Mouse (Mus musculus): ENCODE results near the gene Ctxn1. TPM values are rescaled to one million over a fixed set of nuclear protein-coding genes. Genes with fewer than 3 reads are reported as not detected.

Ctxn1 gene
- polyA plus RNA-seq, 1 experiment from 2014 or later = 78.0 TPM

- Histone ChIP-seq H3K4me3 (replicated peaks; ENCODE audit: low read depth, low read length) (peak within 1 kb of the TSS; percentile 88), H3K27ac (peak within 1 kb of the TSS; percentile 88), H3K9me3 (replicated peaks; ENCODE audit: low read length) (no peaks in the 10 kb centered on the region), H3K4me2 (ENCODE audit: low read length) (peak within 1 kb of the TSS; percentile 58), H3K27me3 (ENCODE audit: insufficient read depth, low read length) (no peaks in the 10 kb centered on the region), H3K4me1 (replicated peaks; ENCODE audit: insufficient read depth, low read length) (peaks cover 7% of the 10 kb centered on the region), H3K9ac (ENCODE audit: low read depth, low read length) (peak within 1 kb of the TSS; percentile 89), H3K36me3 (ENCODE audit: insufficient read depth, low read length) (peaks cover 7% of the 10 kb centered on the region; the same call in 1 of the 2 replicates)
- 0 out of 2 replicates have a peak, but pooled peaks have one; percentile 2 for TF ChIP-seq CTCF (IDR thresholded peaks at IDR 0.05; ENCODE audit: low read depth)
- ATAC-seq (replicated peaks; ENCODE audit: low FRiP score, low read depth) (peak; percentile 88), DNase-seq (ENCODE audit: low spot score) (peak; percentile 97)
- WGBS = under 1% methylated on average over 69 of the region's 69 CpGs
Measured at GRCm38 (mm10) chr8:4252934-4253841, 5.9 kb downstream of the Ctxn1 start, which contains the start of gene Snapc2. Snapc2 (plus strand) TSS chr8:4253080.

DNA sequence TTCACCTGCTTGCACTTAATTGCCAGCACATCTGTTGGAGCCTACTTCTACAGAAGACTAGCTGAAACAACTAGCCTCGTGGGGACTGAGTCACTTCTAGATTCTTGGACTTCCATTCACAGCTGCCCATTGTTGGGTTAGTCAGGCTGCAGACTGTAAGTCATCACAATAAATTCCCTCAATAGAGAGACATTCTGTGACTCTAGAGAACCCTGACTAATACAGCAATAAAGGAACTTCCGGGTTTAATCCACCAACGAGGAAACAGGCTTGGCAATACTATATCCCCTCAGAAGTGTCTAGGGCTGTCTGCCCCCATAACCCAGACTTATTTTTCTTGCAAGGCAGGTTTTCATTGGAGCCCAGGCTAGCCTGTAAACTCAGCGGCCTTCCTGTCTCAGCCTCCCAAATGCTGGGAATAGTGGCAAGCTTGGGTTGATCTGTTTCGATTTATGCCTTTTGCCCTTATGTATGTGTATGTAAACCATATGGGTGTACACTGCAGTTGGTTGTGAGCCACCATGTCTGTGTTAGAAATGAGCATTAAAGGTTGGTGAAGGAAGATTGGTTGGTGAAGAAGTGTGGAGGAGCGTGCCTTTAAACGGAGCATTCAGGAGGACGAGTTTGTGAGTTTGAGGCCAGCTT, 6.8 kb downstream of the Ctxn1 start:
- Histone ChIP-seq H3K36me3 (ENCODE audit: insufficient read depth, low read length) (peaks cover 8% of the 10 kb centered on the region), H3K27me3 (ENCODE audit: insufficient read depth, low read length) (no peaks in the 10 kb centered on the region), H3K9ac (ENCODE audit: low read depth, low read length) (peak overlapping the region; percentile 89; the same call in 1 of the 2 replicates), H3K27ac (peak overlapping the region; percentile 88; the same call in 1 of the 2 replicates), H3K9me3 (replicated peaks; ENCODE audit: low read length) (no peaks in the 10 kb centered on the region), H3K4me3 (replicated peaks; ENCODE audit: low read depth, low read length) (peak overlapping the region; percentile 88), H3K4me2 (ENCODE audit: low read length) (peak overlapping the region; percentile 58), H3K4me1 (replicated peaks; ENCODE audit: insufficient read depth, low read length) (peaks cover 7% of the 10 kb centered on the region)
- DNase-seq (ENCODE audit: low spot score) = no peak
- WGBS = 42% methylated on average over 8 of the region's 8 CpGs
- no peak for TF ChIP-seq CTCF (IDR thresholded peaks at IDR 0.05; ENCODE audit: low read depth)
- ATAC-seq (replicated peaks; ENCODE audit: low FRiP score, low read depth) = no peak

- Histone ChIP-seq H3K4me1 (replicated peaks; ENCODE audit: insufficient read depth, low read length) (peaks cover 7% of the 10 kb centered on the region), H3K27ac (no peak overlapping the region), H3K36me3 (ENCODE audit: insufficient read depth, low read length) (peaks cover 19% of the 10 kb centered on the region), H3K27me3 (ENCODE audit: insufficient read depth, low read length) (no peaks in the 10 kb centered on the region), H3K9me3 (replicated peaks; ENCODE audit: low read length) (no peaks in the 10 kb centered on the region), H3K4me3 (replicated peaks; ENCODE audit: low read depth, low read length) (no peak overlapping the region), H3K9ac (ENCODE audit: low read depth, low read length) (no peak overlapping the region), H3K4me2 (ENCODE audit: low read length) (no peak overlapping the region)
- DNase-seq (ENCODE audit: low spot score) = peak; percentile 85
- TF ChIP-seq CTCF (IDR thresholded peaks at IDR 0.05; ENCODE audit: low read depth) = peak; percentile 84
- ATAC-seq (replicated peaks; ENCODE audit: low FRiP score, low read depth) = peak; percentile 22
- WGBS = 41% methylated on average over 26 of the region's 26 CpGs
Measured at GRCm38 (mm10) chr8:4250306-4250970, 8.6 kb downstream of the Ctxn1 start.

GRCm38 (mm10) chr8:4249213-4249612, 9.9 kb downstream of the Ctxn1 start:
- 13% methylated on average over 29 of the region's 29 CpGs for WGBS
- Histone ChIP-seq H3K27me3 (ENCODE audit: insufficient read depth, low read length) (no peaks in the 10 kb centered on the region), H3K36me3 (ENCODE audit: insufficient read depth, low read length) (peaks cover 30% of the 10 kb centered on the region), H3K4me3 (replicated peaks; ENCODE audit: low read depth, low read length) (no peak overlapping the region), H3K9me3 (replicated peaks; ENCODE audit: low read length) (no peaks in the 10 kb centered on the region), H3K4me1 (replicated peaks; ENCODE audit: insufficient read depth, low read length) (peaks cover 6% of the 10 kb centered on the region), H3K27ac (no peak overlapping the region), H3K4me2 (ENCODE audit: low read length) (no peak overlapping the region), H3K9ac (ENCODE audit: low read depth, low read length) (no peak overlapping the region)
- ATAC-seq (replicated peaks; ENCODE audit: low FRiP score, low read depth) = no peak
- peak; percentile 67 for DNase-seq (ENCODE audit: low spot score)
- no peak for TF ChIP-seq CTCF (IDR thresholded peaks at IDR 0.05; ENCODE audit: low read depth)

- peaks cover 41% of the 10 kb centered on the region for H3K36me3 ChIP-seq (ENCODE audit: insufficient read depth, low read length)
- no peak within 1 kb of the TSS for H3K27ac ChIP-seq
- no peak for DNase-seq (ENCODE audit: low spot score)
- no peaks in the 10 kb centered on the region for H3K9me3 ChIP-seq (replicated peaks; ENCODE audit: low read length)
- H3K4me3 ChIP-seq (replicated peaks; ENCODE audit: low read depth, low read length) = no peak within 1 kb of the TSS
- H3K4me1 ChIP-seq (replicated peaks; ENCODE audit: insufficient read depth, low read length) = peaks cover 4% of the 10 kb centered on the region
- TF ChIP-seq CTCF (IDR thresholded peaks at IDR 0.05; ENCODE audit: low read depth) = no peak
- no peaks in the 10 kb centered on the region for H3K27me3 ChIP-seq (ENCODE audit: insufficient read depth, low read length)
- no peak for ATAC-seq (replicated peaks; ENCODE audit: low FRiP score, low read depth)
- WGBS = 82% methylated on average over 11 of the region's 15 CpGs
- H3K9ac ChIP-seq (ENCODE audit: low read depth, low read length) = no peak within 1 kb of the TSS
- no peak within 1 kb of the TSS for H3K4me2 ChIP-seq (ENCODE audit: low read length)
Measured at GRCm38 (mm10) chr8:4247951-4248540, 11.0 kb downstream of the Ctxn1 start, which contains the start of gene Tgfbr3l. Tgfbr3l (plus strand) TSS chr8:4248214.
